Mouse (Mus musculus) adipocyte (in vitro differentiated cells): ENCODE data around the gene Gm49776.
A peak's percentile ranks its signal among the peaks of the same experiment; 100 is the strongest.
"Not testable (repeated sequence)": the region's sequence is repeated elsewhere in the genome, so short reads cannot be mapped to it uniquely, and the experiment has no call there.

Source experiments
- DNase-seq: peaks from one replicate; pipeline ENCODE4 v3.0.0-alpha.2; 2016; ENCODE audit warnings: low spot score

The Gm49776 gene

GRCm38 (mm10) chr16:18202061-18202460, 56.1 kb downstream of the Gm49776 start:
- peak; percentile 72 for DNase-seq

DNA sequence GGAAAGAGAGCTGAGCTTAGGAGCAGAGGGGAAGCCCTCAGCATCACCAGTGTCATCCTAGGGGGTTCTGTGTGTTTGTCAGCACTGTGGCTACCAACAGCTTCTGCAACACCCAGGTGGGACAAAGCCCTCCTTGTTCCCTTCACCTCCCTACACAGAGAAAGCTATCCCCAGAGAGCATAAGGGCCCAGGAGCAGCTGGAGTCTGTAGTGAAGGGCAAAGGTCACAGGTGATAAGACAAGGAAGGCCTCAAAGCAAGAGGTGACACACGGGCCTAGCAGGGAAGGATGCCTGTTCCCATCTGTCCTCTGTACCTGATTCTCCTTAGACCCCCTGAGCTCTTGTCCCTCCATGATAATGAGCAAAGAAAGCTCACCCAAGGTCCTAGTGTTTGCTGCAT, 56.5 kb downstream of the Gm49776 start:
- DNase-seq = no peak

GRCm38 (mm10) chr16:18200062-18200461, 58.1 kb downstream of the Gm49776 start:
- DNase-seq = no peak

- DNase-seq = no peak
Measured at GRCm38 (mm10) chr16:18198365-18199098, 59.6 kb downstream of the Gm49776 start.

DNA sequence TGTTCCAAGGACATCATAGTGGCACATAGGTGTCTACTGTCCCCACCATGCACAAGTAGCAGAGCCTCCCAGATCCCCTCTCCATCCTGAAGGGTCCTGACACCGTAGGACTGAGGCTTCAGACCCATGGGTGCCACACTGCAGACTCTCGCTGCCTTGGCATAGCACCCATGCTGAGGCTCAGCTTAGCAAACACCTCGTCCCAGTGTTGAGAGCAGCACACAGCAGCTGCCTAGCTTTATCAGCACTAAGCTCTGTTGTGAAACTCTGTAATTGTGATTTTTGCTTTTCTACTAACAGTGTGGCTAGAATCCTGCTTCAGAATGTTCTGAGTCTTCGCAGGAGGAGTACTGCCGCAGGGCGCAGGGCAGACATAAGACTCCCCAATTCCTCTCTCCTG, 60.2 kb downstream of the Gm49776 start:
- no peak for DNase-seq

GRCm38 (mm10) chr16:18195561-18195960, 62.6 kb downstream of the Gm49776 start:
- DNase-seq = not testable (repeated sequence)
